Mouse (Mus musculus) midbrain, embryonic 11.5 days (tissue): ENCODE results near the gene Rps3. TPM values are rescaled to one million over a fixed set of nuclear protein-coding genes. Genes with fewer than 3 reads are reported as not detected.

ENCODE experiments used
- ATAC-seq: fragments of 200-750 bp; cut with Nextera tagmentation; 2 replicates; pipeline ENCODE4 v1.8.0; 2017; ENCODE audit warnings: moderate TSS enrichment, moderate library complexity; ENCODE audit not compliant: low FRiP score
- DNase-seq: peaks from one replicate; pipeline ENCODE4 v3.0.0; 2015; ENCODE audit warnings: low spot score; ENCODE audit errors: missing footprints
- H3K27ac ChIP-seq: fragments of 300-500 bp; sonication (generic); 2 replicates; pipeline ENCODE4 v1.5.1; 2014; ENCODE audit warnings: low read depth, low read length
- H3K27me3 ChIP-seq: fragments of 300-500 bp; sonication (generic); 2 replicates; pipeline ENCODE4 v1.6.1; 2014; ENCODE audit warnings: mild to moderate bottlenecking, low read length, moderate library complexity, mixed read lengths; ENCODE audit not compliant: control insufficient read depth, insufficient read depth
- H3K36me3 ChIP-seq: fragments of 300-500 bp; sonication (generic); 2 replicates; pipeline ENCODE4 v1.6.1; 2014; ENCODE audit warnings: mild to moderate bottlenecking, low read length, moderate library complexity, mixed read lengths; ENCODE audit not compliant: control insufficient read depth, insufficient read depth
- H3K4me1 ChIP-seq: fragments of 300-500 bp; sonication (generic); 2 replicates; pipeline ENCODE4 v1.6.1; 2014; ENCODE audit warnings: low read length; ENCODE audit not compliant: control insufficient read depth, insufficient read depth
- H3K4me2 ChIP-seq: fragments of 300-500 bp; sonication (generic); 2 replicates; pipeline ENCODE4 v1.6.1; 2014; ENCODE audit warnings: mild to moderate bottlenecking, moderate library complexity
- H3K4me3 ChIP-seq: fragments of 300-500 bp; sonication (generic); 2 replicates; pipeline ENCODE4 v1.5.1; 2014; ENCODE audit warnings: low read depth, low read length
- H3K9ac ChIP-seq: fragments of 300-500 bp; sonication (generic); 2 replicates; pipeline ENCODE4 v1.6.1; 2014; ENCODE audit warnings: low read length
- H3K9me3 ChIP-seq: fragments of 300-500 bp; sonication (generic); 2 replicates; pipeline ENCODE4 v1.6.1; 2016; ENCODE audit warnings: low read length; ENCODE audit not compliant: control insufficient read depth
- WGBS: fragments of 180-500 bp; shearing (Covaris S2); extraction: QIAGEN DNeasy Blood & Tissue Kit; methylation state at CpG from one replicate; pipeline ENCODE4 v1.1.7; 2014; 5-methylcytosine and 5-hydroxymethylcytosine counted together
- polyA plus RNA-seq: library from polyadenylated mRNA; unstranded; fragments of >200 nt; fragmentation: Nextera tagmentation; extraction: Ambion mirVana; gene quantifications from 2 replicates; pipeline ENCODE4 v1.2.1, GENCODE M21; 2014

The Rps3 gene
- polyA plus RNA-seq, 1 experiment from 2014 or later = 724 TPM

GRCm38 (mm10) chr7:99484679-99485078, 1.1 kb upstream of the Rps3 start:
- 97% methylated on average over 1 of the region's 1 CpGs for WGBS

GRCm38 (mm10) chr7:99483924-99484319, 384 bp upstream of the Rps3 start:
- Histone ChIP-seq H3K9ac (0 out of 2 replicates have a peak overlapping the region, but pooled peaks have one; percentile 12), H3K27me3 (no peaks in the 10 kb centered on the region), H3K4me3 (peak overlapping the region; percentile 77; the same call in 1 of the 2 replicates), H3K9me3 (no peaks in the 10 kb centered on the region), H3K4me2 (peak overlapping the region; percentile 46), H3K36me3 (peaks cover 29% of the 10 kb centered on the region), H3K27ac (no peak overlapping the region; the same call in 1 of the 2 replicates), H3K4me1 (peaks cover 21% of the 10 kb centered on the region)
- 48% methylated on average over 8 of the region's 8 CpGs for WGBS
- DNase-seq (no peak), ATAC-seq (peak; percentile 43)

More at GRCm38 (mm10) chr7:99484679-99485078, 1.1 kb upstream of the Rps3 start:
- H3K27me3 ChIP-seq = no peaks in the 10 kb centered on the region
- no peak overlapping the region for H3K27ac ChIP-seq
- H3K4me3 ChIP-seq = no peak overlapping the region
- H3K4me2 ChIP-seq = no peak overlapping the region
- H3K36me3 ChIP-seq = peaks cover 22% of the 10 kb centered on the region
- H3K4me1 ChIP-seq = peaks cover 21% of the 10 kb centered on the region
- ATAC-seq (no peak), DNase-seq (no peak)
- H3K9ac ChIP-seq = no peak overlapping the region
- H3K9me3 ChIP-seq = no peaks in the 10 kb centered on the region

GRCm38 (mm10) chr7:99482637-99483036, 901 bp downstream of the Rps3 start:
- H3K9ac ChIP-seq = peak overlapping the region; percentile 90
- peak overlapping the region; percentile 58 for H3K4me2 ChIP-seq
- WGBS = 6% methylated on average over 6 of the region's 6 CpGs
- no peak overlapping the region for H3K27ac ChIP-seq
- ATAC-seq (no peak), DNase-seq (no peak)
- no peaks in the 10 kb centered on the region for H3K9me3 ChIP-seq
- H3K4me3 ChIP-seq = peak overlapping the region; percentile 77
- no peaks in the 10 kb centered on the region for H3K27me3 ChIP-seq
- H3K36me3 ChIP-seq = peaks cover 39% of the 10 kb centered on the region
- H3K4me1 ChIP-seq = peaks cover 21% of the 10 kb centered on the region

- no peaks in the 10 kb centered on the region for H3K27me3 ChIP-seq
- H3K4me3 ChIP-seq = no peak overlapping the region
- peaks cover 18% of the 10 kb centered on the region for H3K4me1 ChIP-seq
- H3K9ac ChIP-seq = no peak overlapping the region
- no peaks in the 10 kb centered on the region for H3K9me3 ChIP-seq
- ATAC-seq (no peak), DNase-seq (no peak)
- WGBS = 83% methylated on average over 5 of the region's 5 CpGs
- H3K36me3 ChIP-seq = peaks cover 49% of the 10 kb centered on the region
- H3K4me2 ChIP-seq = no peak overlapping the region
- no peak overlapping the region for H3K27ac ChIP-seq
Observed at GRCm38 (mm10) chr7:99477235-99477634, 6.3 kb downstream of the Rps3 start.

GRCm38 (mm10) chr7:99476558-99477114, 6.9 kb downstream of the Rps3 start:
- H3K9ac ChIP-seq = no peak overlapping the region
- WGBS = 43% methylated on average over 3 of the region's 3 CpGs
- ATAC-seq (no peak), DNase-seq (no peak)
- H3K4me2 ChIP-seq = no peak overlapping the region
- peaks cover 47% of the 10 kb centered on the region for H3K36me3 ChIP-seq
- H3K27me3 ChIP-seq = no peaks in the 10 kb centered on the region
- peaks cover 12% of the 10 kb centered on the region for H3K4me1 ChIP-seq
- 0 out of 2 replicates have a peak overlapping the region, but pooled peaks have one; percentile 30 for H3K27ac ChIP-seq
- no peak overlapping the region for H3K4me3 ChIP-seq
- no peaks in the 10 kb centered on the region for H3K9me3 ChIP-seq

- peaks cover 37% of the 10 kb centered on the region for H3K36me3 ChIP-seq
- H3K4me2 ChIP-seq = no peak overlapping the region
- H3K9me3 ChIP-seq = no peaks in the 10 kb centered on the region
- no peak for DNase-seq
- ATAC-seq = peak; percentile 1; the same call in 1 of the 2 replicates
- WGBS = 86% methylated on average over 2 of the region's 2 CpGs
- H3K27me3 ChIP-seq = no peaks in the 10 kb centered on the region
- no peak overlapping the region for H3K9ac ChIP-seq
- no peak overlapping the region for H3K4me3 ChIP-seq
- 0 out of 2 replicates have a peak, but pooled peaks cover 4% of the 10 kb centered on the region for H3K4me1 ChIP-seq
- peak overlapping the region; percentile 75 for H3K27ac ChIP-seq
Observed at GRCm38 (mm10) chr7:99475562-99475911, 8.0 kb downstream of the Rps3 start.

GRCm38 (mm10) chr7:99474836-99475561, 8.5 kb downstream of the Rps3 start:
- no peaks in the 10 kb centered on the region for H3K9me3 ChIP-seq
- DNase-seq (no peak), ATAC-seq (peak; percentile 91)
- H3K27me3 ChIP-seq = no peaks in the 10 kb centered on the region; the same call in 1 of the 2 replicates
- H3K27ac ChIP-seq = peak overlapping the region; percentile 75
- H3K4me2 ChIP-seq = no peak overlapping the region
- peaks cover 33% of the 10 kb centered on the region for H3K36me3 ChIP-seq
- 0 out of 2 replicates have a peak, but pooled peaks cover 2% of the 10 kb centered on the region for H3K4me1 ChIP-seq
- H3K9ac ChIP-seq = no peak overlapping the region
- WGBS = 60% methylated on average over 10 of the region's 12 CpGs
- H3K4me3 ChIP-seq = no peak overlapping the region

- Histone ChIP-seq H3K4me3 (no peak overlapping the region), H3K9ac (no peak overlapping the region), H3K27me3 (peaks cover 7% of the 10 kb centered on the region), H3K4me1 (no peaks in the 10 kb centered on the region), H3K36me3 (peaks cover 22% of the 10 kb centered on the region), H3K4me2 (no peak overlapping the region), H3K27ac (peak overlapping the region; percentile 75), H3K9me3 (no peaks in the 10 kb centered on the region)
- ATAC-seq (no peak), DNase-seq (no peak)
- 84% methylated on average over 14 of the region's 14 CpGs for WGBS
Observed at GRCm38 (mm10) chr7:99473638-99474407, 9.7 kb downstream of the Rps3 start.

GRCm38 (mm10) chr7:99471578-99471977, 12.0 kb downstream of the Rps3 start:
- Histone ChIP-seq H3K4me1 (peaks cover 11% of the 10 kb centered on the region), H3K4me3 (no peak overlapping the region), H3K27ac (no peak overlapping the region), H3K9ac (no peak overlapping the region), H3K9me3 (no peaks in the 10 kb centered on the region), H3K27me3 (peaks cover 21% of the 10 kb centered on the region), H3K36me3 (peaks cover 12% of the 10 kb centered on the region), H3K4me2 (no peak overlapping the region)
- DNase-seq (no peak), ATAC-seq (no peak)
- 63% methylated on average over 18 of the region's 18 CpGs for WGBS
